Mouse (Mus musculus) splenic B cell, adult 2 months (primary cell): ENCODE measurements around the gene Arhgap24.

Experiments used
- DNase-seq: peaks from one replicate; pipeline ENCODE4 v3.0.0-alpha.2; 2011; ENCODE audit warnings: low read depth, low spot score
- H3K27me3 ChIP-seq: 2 replicates; pipeline ENCODE4 v1.6.1; 2012; ENCODE audit warnings: mild to moderate bottlenecking, low read length, moderate library complexity, mixed read lengths; ENCODE audit not compliant: control insufficient read depth, poor library complexity, insufficient read depth, severe bottlenecking
- H3K36me3 ChIP-seq: 2 replicates; pipeline ENCODE4 v1.6.1; 2012; ENCODE audit warnings: mild to moderate bottlenecking, low read length, moderate library complexity, mixed read lengths; ENCODE audit not compliant: control insufficient read depth, poor library complexity, insufficient read depth, severe bottlenecking

The Arhgap24 gene

DNA sequence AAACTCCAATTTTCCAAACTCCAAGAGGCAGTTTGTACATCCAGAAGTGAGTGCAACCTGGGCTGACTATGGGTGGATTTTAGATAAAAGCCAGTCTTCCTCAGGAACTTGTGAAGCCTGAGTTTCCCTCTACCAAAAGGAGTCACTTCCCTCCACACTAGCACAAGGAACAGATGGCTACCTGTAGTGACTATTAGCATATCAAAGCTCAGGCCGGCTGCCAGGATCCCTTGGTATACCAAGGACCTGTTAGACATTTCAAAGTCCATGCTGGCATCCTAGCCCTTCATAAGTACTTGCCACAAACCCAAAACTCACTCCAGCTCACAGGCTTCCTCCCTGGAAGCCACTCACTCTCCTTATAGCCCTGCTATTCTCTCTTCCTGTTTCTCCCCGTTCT lies 3.1 kb upstream of the Arhgap24 start:
- no peaks in the 10 kb centered on the region for H3K36me3 ChIP-seq
- no peaks in the 10 kb centered on the region for H3K27me3 ChIP-seq
- DNase-seq, result no peak

DNA sequence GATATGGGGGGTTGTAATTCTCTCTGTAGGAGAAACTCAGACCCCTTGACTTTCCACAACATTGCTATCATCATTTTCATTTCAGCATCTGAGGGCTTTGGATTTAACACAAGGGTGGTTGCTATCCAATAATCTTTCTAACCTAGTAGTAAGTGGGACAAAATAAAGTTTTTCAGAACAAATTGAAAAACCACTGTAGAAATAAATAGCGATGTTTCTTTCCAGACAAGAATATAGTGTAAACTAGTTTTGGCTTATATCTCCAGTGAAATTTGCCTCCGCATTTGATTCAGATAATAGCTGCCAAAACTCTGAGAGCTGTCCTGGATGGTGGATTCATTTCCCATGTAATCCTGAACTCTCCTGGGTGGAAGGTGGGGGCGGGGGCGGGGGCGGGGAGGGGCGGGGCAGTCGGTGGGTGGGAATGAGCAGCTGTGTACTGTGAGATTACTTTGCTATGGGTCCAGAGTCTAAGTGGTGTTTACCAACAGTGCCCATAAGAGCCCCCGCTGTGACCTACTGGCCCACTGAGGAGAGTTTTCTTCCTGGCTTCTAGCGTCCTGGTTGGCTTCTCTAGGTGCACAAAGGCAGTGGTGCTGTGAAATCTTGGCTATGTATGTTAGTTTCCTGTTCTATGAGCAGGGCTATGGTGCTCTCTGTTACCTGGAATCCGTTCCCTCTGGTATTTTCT lies 2.2 kb downstream of the Arhgap24 start:
- Histone ChIP-seq H3K36me3 (no peaks in the 10 kb centered on the region), H3K27me3 (no peaks in the 10 kb centered on the region)
- DNase-seq, result no peak

DNA sequence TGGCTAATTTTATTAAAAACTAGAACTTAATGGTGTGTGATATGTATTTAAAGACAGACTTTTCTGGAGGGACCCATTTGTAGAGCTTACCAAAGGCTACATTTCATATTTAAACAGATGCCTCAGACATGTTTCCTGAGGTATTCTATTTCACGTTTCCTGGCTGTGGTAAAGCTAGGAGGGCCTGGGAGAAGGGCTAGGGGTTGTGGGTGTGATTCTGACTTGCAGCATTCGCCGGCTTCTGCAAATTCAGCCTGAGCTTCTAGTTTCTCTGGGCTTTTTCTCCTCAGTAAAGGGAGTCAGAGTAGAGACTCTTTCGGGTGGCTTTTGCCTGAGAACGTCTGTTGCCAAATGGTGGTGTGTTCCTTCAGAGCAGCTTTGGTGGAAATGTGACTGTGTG lies 10.4 kb downstream of the Arhgap24 start:
- no peaks in the 10 kb centered on the region for H3K27me3 ChIP-seq
- H3K36me3 ChIP-seq, result no peaks in the 10 kb centered on the region; the same call in 1 of the 2 replicates
- DNase-seq, result no peak

DNA sequence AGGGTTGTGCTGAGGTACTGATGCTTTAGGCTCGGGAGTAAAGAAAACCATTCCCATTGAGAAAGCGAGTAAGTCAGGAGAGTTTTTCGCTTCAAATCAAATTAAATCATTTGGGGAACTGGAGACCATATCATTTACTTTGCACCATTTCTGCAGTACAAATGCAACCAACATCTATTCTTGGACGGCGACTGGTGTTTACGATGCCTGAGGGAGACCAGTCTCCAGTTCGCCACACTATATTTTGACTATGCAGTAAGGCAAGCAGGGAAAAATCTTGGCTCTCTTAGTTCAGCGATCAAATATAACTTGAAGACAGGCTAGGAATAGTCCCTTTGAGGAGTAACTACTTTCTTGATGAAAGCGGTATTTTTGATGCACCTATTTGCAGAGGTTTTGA lies 11.0 kb downstream of the Arhgap24 start:
- DNase-seq, result no peak
- H3K36me3 ChIP-seq, result no peaks in the 10 kb centered on the region; the same call in 1 of the 2 replicates
- no peaks in the 10 kb centered on the region for H3K27me3 ChIP-seq

DNA sequence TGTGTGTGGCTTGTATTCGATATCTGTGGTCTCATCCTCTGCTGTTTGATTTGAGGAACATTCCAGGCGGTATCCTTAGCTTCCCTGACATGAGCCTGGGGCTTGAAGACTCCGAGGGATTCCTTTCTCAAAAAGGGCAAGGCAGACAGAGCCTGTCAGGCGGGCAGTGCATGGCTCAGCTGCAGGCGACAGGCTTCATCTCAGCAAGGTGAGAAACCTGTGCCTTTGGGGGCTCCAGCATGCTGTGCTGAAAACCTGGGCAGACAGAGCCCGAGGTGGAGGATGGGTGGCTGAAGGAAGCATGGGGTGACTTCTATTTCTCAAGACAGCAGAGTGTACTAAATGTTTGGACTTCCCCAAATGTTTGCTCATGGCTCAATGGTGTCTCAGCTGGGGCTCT lies 13.6 kb downstream of the Arhgap24 start:
- H3K27me3 ChIP-seq, result no peaks in the 10 kb centered on the region
- no peak for DNase-seq
- no peaks in the 10 kb centered on the region; the same call in 1 of the 2 replicates for H3K36me3 ChIP-seq

DNA sequence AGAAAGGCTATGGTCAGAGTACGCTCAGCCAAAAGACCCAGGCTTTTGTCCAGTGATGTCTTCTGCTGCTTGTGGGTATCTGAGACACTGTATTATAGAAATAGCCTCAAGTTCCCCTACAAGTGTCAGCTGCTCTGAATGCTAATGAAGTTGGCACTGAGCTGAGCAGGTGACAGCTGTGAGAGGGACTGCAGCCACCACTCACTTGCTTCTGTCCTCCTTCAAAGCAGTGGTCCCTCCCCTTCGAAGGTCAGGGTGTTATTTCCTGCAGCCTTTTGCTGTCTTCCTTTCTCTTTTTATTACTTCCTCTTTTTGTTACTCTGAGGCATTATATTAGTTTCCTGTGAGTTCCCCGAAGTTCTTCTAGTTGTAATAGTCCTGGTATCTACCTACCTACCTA lies 16.0 kb downstream of the Arhgap24 start:
- DNase-seq, result peak; percentile 94
- H3K27me3 ChIP-seq, result no peaks in the 10 kb centered on the region

DNA sequence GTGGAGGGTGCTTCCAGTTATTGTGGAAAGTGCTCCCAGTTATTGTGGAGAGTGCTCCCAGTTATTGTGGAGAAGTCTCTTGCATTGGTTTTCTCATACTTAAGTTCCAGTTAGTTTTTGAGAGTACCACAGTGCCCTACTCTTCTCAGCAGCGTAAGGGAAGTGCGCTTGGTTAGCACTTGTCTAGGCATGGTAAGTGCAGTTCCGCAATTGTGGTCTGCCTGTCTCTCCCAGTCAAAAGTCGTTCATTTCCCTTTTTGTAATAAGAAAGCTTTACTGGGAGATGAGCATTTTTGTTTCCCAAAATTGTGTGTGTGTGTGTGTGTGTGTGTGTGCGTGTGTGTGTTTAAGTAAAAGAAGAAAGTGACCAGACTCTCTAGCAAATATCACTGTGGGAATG lies 17.6 kb downstream of the Arhgap24 start:
- no peaks in the 10 kb centered on the region for H3K36me3 ChIP-seq
- no peaks in the 10 kb centered on the region for H3K27me3 ChIP-seq
- peak; percentile 88 for DNase-seq

More for the DNA sequence above, 16.0 kb downstream of the Arhgap24 start:
- no peaks in the 10 kb centered on the region; the same call in 1 of the 2 replicates for H3K36me3 ChIP-seq

DNA sequence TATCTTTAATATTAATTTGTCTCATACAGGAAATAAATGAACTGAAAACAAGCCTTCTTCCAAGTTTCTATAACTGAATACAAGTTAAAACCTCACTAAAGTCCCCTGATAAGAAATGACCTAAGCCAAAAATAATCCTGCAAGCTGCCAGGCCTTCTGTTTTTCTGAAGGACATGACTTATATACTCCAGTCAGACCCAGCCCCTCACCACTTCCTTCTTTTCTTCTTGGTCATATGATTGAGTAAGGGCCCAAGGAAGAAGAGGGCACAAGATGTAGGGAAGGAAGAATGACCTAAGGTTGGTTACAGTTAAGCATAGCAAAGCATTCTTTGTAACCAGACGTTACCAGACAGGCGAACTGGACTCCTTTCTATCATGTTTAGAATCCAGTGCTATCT lies 21.1 kb downstream of the Arhgap24 start:
- no peaks in the 10 kb centered on the region for H3K27me3 ChIP-seq
- peak; percentile 33 for DNase-seq
- H3K36me3 ChIP-seq, result no peaks in the 10 kb centered on the region

DNA sequence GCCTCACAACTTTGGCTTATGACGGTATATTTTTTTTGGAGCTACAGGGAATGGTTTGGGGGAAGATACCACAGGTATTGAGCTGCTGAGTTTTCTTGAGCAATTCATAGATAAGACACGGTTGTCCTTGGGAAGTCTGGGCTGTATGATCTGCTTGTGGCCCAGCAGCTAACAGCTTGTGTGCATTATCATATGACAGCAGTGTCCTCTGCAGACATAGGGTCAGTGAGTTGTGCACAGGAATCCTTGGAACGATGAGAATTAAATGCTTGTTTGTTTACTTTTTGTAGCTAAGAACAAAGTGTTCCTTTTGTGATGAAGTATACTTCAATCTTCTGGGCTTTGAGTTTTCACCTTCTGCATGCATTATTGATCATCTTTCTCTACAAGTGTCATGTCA lies 21.9 kb downstream of the Arhgap24 start:
- DNase-seq, result no peak
- Histone ChIP-seq H3K27me3 (no peaks in the 10 kb centered on the region), H3K36me3 (no peaks in the 10 kb centered on the region)

DNA sequence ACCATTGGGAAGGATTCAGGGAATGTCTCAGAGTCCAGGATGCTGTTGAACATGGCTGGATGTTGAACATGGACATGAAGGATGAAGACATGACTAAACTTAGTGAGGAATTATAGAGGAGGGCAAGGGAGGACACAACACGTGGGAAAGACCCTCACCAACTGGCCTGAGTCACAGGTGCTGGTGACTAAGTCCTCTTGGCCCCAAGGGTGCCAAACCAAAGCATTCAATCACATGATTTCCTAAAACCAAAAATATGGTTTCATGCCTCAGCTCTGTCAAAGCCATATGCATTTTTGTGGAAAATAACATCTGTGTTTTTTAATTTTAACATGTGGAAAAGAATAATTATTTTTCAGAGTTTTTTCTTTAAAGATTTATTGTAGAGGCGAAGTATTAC lies 22.7 kb downstream of the Arhgap24 start:
- DNase-seq, result no peak
- no peaks in the 10 kb centered on the region for H3K36me3 ChIP-seq
- no peaks in the 10 kb centered on the region for H3K27me3 ChIP-seq

DNA sequence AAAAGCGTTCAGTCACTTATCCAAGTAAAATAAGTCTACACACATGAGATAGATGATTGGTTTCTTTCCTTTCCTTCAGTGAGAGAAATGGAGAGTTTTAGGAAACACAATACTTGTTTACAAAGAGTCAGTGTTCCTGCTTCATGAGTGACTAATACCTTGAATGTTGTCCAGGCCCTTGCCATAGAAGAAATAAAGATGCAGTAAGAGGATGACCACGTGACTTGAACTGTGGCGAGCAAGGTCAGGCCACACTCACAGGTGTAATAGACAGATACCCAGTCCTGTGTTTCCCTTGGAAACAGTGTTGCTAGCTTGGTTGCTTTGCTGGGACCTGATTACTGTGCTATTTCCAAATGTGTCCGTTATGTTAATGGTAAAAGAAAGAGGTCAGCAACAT lies 23.4 kb downstream of the Arhgap24 start:
- no peak for DNase-seq
- H3K27me3 ChIP-seq, result no peaks in the 10 kb centered on the region
- no peaks in the 10 kb centered on the region for H3K36me3 ChIP-seq

DNA sequence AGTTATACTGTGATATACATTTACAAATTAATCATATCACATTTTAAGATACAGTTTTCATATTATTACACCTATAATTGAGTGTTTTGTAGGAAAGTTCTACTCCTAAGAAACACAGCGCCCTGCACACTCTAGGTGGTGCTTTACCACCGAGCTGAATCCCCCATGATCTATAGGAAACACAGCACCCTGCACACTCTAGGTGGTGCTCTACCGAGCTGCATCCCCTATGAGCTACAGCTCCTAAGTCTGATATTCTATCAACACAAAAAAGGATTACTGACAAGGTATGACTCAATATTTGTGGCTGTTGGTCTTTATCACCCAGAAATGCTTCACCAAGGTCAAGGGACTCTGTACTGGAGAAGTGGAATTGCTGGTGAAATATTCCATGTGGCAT lies 27.0 kb downstream of the Arhgap24 start:
- no peaks in the 10 kb centered on the region for H3K27me3 ChIP-seq
- DNase-seq, result no peak
- no peaks in the 10 kb centered on the region for H3K36me3 ChIP-seq

DNA sequence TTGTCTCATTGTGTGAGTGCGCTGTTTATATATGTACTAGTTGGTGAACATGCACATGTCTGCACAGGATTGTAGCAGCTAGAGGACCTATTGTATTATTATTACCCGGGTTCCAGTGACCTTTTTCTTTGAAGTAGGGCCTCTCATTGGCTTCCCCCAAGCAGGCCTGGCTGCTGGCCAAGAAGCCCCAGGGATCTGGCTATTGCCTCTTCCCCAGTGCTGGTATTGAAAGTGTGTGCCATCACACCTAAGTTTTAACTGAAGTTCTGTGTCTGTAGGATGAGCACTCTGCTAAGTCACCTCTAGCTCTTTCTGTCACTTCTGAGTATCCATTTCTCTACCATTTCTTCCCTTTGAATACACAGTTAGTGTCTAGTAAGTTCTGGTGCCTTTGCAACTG lies 28.2 kb downstream of the Arhgap24 start:
- no peaks in the 10 kb centered on the region for H3K27me3 ChIP-seq
- no peak for DNase-seq
- no peaks in the 10 kb centered on the region for H3K36me3 ChIP-seq

DNA sequence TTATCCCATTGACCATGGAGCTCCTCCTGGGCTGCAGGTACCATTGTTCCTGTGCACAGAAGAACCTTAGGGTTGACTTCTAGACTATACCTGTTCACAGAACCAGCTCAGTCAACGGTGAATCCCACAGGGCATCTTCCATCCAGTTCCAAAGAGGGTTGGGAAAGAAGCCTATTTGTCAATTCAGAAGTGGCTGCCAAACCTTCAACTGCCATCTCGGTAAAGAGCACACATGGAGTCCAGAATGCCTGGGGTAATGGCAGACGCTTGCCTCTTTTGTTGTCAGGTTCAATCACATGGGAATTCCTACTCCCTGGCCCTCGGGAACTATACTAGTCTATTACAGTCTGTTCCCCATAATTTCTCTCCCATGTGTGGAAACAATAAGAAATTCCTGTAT lies 30.5 kb downstream of the Arhgap24 start:
- H3K36me3 ChIP-seq, result no peaks in the 10 kb centered on the region
- DNase-seq, result no peak
- H3K27me3 ChIP-seq, result no peaks in the 10 kb centered on the region

DNA sequence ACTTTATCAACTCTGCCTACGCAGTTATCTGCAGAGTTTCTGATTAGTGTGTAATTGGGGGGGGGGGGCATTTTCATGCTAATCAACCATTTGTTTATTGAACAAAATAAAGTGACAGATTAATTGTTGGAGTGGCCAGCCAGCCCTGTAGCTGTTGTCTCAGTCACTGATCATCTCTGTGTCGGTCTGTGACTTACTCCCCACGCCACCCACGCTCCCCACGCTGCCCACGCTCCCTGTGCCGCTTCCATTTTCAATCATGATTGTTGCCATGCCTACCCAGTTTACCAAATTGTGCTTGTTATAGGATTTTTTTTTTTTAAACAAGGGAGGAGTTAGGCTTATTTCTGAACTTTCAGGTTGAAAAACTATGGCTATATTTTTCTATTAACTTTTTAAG lies 34.3 kb downstream of the Arhgap24 start:
- Histone ChIP-seq H3K36me3 (0 out of 2 replicates have a peak, but pooled peaks cover 2% of the 10 kb centered on the region), H3K27me3 (no peaks in the 10 kb centered on the region)
- DNase-seq, result no peak

DNA sequence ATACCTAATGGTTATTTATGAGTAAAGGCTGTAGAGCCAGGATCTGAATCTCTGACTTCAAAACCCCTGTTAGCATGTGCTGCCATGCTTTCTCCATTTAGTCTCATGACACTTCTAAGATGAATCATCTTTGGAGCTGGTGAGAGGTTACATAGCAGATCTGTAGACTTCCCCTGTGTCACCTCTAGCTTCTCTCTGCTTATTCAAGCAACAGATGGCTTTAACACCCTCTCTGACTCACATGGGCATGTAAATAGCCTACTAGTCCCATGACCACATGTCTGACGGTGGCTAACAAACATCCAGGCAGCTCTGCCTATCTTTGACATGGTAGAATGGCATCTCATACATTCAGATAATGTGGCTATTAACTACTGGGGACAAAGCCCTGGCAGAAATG lies 39.3 kb downstream of the Arhgap24 start:
- H3K36me3 ChIP-seq, result 0 out of 2 replicates have a peak, but pooled peaks cover 2% of the 10 kb centered on the region
- H3K27me3 ChIP-seq, result no peaks in the 10 kb centered on the region
- DNase-seq, result peak; percentile 49
